Mouse (Mus musculus): ENCODE data around the gene Kremen1. TPM values are rescaled to one million over a fixed set of nuclear protein-coding genes. Genes with fewer than 3 reads are reported as not detected.

The Kremen1 gene
- polyA plus RNA-seq, 1 experiment from 2014 or later = 4.6 TPM

DNA sequence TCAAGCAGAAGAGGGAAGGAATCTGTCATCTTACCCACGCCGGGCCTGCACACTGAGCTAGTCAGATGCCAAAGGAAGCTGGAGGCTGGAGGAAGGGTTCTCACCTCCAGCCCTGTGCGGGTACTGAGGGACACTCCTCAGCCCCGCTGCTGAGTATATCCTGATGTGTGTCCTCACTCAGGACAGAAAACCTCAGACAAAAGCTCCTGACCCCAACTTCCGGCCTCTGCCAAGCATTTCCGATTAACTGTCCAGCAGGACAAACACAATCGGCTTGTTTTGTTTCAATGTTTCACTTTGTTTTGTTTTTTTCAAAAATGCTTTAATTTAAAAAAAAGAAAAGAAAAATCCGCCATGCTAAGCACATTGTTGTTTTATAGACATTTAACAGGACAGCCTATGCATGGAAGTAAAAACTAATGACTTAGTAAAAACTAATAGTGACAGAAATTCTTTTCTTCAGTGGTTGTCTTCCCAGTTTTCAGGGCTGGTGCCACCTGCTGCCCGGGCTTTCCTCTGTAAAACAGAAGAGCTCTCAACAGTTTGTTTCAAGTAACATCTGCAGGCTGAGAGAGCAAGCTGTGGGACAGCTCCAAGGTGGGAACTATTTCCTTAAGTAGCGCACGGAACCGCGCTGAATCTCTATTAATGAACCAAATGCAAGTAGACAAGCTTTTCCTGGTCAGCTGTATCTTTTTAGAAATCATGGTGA is 4.1 kb downstream of the Kremen1 start:
- Histone ChIP-seq H3K27me3 (replicated peaks; ENCODE audit: control insufficient read depth, insufficient read depth, low read length) (peaks cover 11% of the 10 kb centered on the region), H3K9ac (ENCODE audit: low read depth, low read length) (no peak overlapping the region), H3K4me1 (replicated peaks; ENCODE audit: control insufficient read depth, insufficient read depth, low read length) (no peaks in the 10 kb centered on the region), H3K27ac (ENCODE audit: low read depth, low read length) (no peak overlapping the region), H3K36me3 (ENCODE audit: control insufficient read depth, insufficient read depth, low read length) (no peaks in the 10 kb centered on the region), H3K4me2 (no peak overlapping the region), H3K4me3 (ENCODE audit: low read depth, low read length) (no peak overlapping the region), H3K9me3 (ENCODE audit: control insufficient read depth, low read length) (no peaks in the 10 kb centered on the region)
- WGBS = 66% methylated on average over 13 of the region's 13 CpGs
- ATAC-seq (replicated peaks; ENCODE audit: low FRiP score) = no peak
- no peak for DNase-seq (ENCODE audit: low spot score)

DNA sequence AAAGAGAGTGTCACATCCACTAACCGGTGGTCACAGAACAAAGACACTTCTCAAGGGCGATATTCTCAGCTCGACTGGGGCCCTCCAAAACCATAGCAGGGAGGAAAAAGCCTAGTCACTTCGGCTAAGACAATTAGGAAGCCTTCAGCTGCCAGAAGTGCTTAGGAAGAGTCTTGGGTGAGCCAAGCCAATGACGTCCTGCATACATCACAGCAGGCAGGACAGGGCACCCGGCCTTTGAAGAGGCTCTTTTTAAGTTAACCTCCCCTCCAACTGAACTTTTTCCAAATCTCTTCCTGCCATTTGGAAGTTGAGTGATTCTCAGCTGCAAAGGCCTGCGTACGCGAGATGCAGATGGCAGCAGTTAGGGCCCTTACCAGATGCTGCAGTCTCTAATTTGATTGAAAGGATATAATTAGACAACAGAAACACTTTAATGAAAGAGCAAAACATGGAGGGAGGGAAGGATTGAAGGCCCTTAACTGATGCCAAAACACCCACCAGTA is 5.8 kb downstream of the Kremen1 start:
- DNase-seq (ENCODE audit: low spot score) (no peak), ATAC-seq (replicated peaks; ENCODE audit: low FRiP score) (no peak)
- Histone ChIP-seq H3K27me3 (replicated peaks; ENCODE audit: control insufficient read depth, insufficient read depth, low read length) (peaks cover 6% of the 10 kb centered on the region; the same call in 1 of the 2 replicates), H3K9me3 (ENCODE audit: control insufficient read depth, low read length) (no peaks in the 10 kb centered on the region), H3K27ac (ENCODE audit: low read depth, low read length) (no peak overlapping the region), H3K36me3 (ENCODE audit: control insufficient read depth, insufficient read depth, low read length) (no peaks in the 10 kb centered on the region), H3K4me2 (no peak overlapping the region), H3K9ac (ENCODE audit: low read depth, low read length) (no peak overlapping the region), H3K4me3 (ENCODE audit: low read depth, low read length) (no peak overlapping the region), H3K4me1 (replicated peaks; ENCODE audit: control insufficient read depth, insufficient read depth, low read length) (no peaks in the 10 kb centered on the region)
- WGBS = 64% methylated on average over 9 of the region's 9 CpGs

DNA sequence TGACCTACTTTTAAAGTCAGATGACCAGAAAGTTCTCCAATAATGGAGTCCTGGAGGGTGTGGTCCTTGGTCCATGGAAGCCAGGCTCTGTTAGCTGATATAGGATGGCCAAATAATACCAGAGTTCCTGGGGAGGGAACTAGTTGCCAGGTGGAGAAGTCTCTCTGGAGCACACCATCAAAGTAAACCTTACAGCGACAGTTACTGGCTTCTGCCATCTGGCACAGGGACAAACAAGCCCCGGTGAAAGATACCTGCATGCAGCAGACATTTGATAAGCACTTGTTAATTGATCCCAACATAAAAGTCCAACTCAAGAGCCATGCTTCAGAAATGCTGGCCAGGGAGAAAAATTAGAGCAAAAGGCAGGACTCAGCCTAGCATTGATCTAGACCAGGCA is 7.3 kb downstream of the Kremen1 start:
- DNase-seq (ENCODE audit: low spot score) (no peak), ATAC-seq (replicated peaks; ENCODE audit: low FRiP score) (no peak)
- Histone ChIP-seq H3K4me3 (ENCODE audit: low read depth, low read length) (no peak overlapping the region), H3K4me2 (no peak overlapping the region), H3K27ac (ENCODE audit: low read depth, low read length) (no peak overlapping the region), H3K27me3 (replicated peaks; ENCODE audit: control insufficient read depth, insufficient read depth, low read length) (no peaks in the 10 kb centered on the region), H3K36me3 (ENCODE audit: control insufficient read depth, insufficient read depth, low read length) (no peaks in the 10 kb centered on the region), H3K4me1 (replicated peaks; ENCODE audit: control insufficient read depth, insufficient read depth, low read length) (no peaks in the 10 kb centered on the region), H3K9me3 (ENCODE audit: control insufficient read depth, low read length) (no peaks in the 10 kb centered on the region), H3K9ac (ENCODE audit: low read depth, low read length) (no peak overlapping the region)
- 67% methylated on average over 2 of the region's 2 CpGs for WGBS

DNA sequence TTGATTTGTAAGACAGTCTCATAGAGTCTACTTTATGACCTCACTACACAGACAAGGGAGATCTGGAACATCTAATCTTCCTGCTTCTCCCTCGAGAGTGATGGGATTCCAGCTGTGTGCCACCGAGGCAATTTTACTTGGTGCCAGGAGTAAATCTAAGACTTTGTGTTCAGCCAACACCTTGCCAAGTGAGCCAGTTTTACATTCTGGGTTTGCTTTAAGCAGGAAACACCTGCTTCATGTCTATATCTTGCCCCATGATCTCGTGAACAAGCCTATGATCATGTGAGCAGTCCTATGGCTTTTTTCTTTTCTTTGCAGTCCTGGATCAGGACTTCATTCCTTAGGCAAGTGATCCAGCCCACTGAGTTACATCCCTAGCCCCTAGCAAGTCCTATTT is 7.8 kb downstream of the Kremen1 start:
- no peaks in the 10 kb centered on the region for H3K27me3 ChIP-seq (replicated peaks; ENCODE audit: control insufficient read depth, insufficient read depth, low read length)
- H3K4me3 ChIP-seq (ENCODE audit: low read depth, low read length) = no peak overlapping the region
- no peak overlapping the region for H3K9ac ChIP-seq (ENCODE audit: low read depth, low read length)
- no peak overlapping the region for H3K4me2 ChIP-seq
- no peaks in the 10 kb centered on the region for H3K4me1 ChIP-seq (replicated peaks; ENCODE audit: control insufficient read depth, insufficient read depth, low read length)
- H3K27ac ChIP-seq (ENCODE audit: low read depth, low read length) = no peak overlapping the region
- 59% methylated on average over 3 of the region's 3 CpGs for WGBS
- no peaks in the 10 kb centered on the region for H3K9me3 ChIP-seq (ENCODE audit: control insufficient read depth, low read length)
- no peaks in the 10 kb centered on the region for H3K36me3 ChIP-seq (ENCODE audit: control insufficient read depth, insufficient read depth, low read length)
- no peak for ATAC-seq (replicated peaks; ENCODE audit: low FRiP score)
- DNase-seq (ENCODE audit: low spot score) = no peak

DNA sequence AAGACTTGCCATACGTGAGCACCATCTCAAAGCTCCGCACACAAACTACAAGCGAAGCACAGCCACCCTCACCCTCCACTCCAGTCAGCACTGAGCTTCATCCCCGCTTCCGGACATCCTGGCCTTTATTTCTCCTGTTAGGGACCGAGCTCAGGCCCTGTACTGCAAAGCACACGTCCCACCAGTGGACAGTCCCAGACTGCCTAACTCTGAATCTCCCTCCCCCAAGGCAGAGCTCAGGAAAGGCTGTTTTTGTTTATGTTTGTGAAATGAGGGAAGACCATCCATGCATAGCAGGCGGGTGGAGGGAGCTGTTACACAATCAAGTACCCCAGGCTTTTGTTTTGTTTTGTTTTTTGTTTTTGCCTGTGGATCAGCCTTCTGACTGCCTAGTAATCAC is 8.6 kb downstream of the Kremen1 start:
- no peak overlapping the region for H3K9ac ChIP-seq (ENCODE audit: low read depth, low read length)
- WGBS = 80% methylated on average over 8 of the region's 8 CpGs
- H3K4me2 ChIP-seq = no peak overlapping the region
- DNase-seq (ENCODE audit: low spot score) (no peak), ATAC-seq (replicated peaks; ENCODE audit: low FRiP score) (no peak)
- no peak overlapping the region for H3K4me3 ChIP-seq (ENCODE audit: low read depth, low read length)
- no peaks in the 10 kb centered on the region for H3K27me3 ChIP-seq (replicated peaks; ENCODE audit: control insufficient read depth, insufficient read depth, low read length)
- no peaks in the 10 kb centered on the region for H3K36me3 ChIP-seq (ENCODE audit: control insufficient read depth, insufficient read depth, low read length)
- H3K4me1 ChIP-seq (replicated peaks; ENCODE audit: control insufficient read depth, insufficient read depth, low read length) = no peaks in the 10 kb centered on the region
- H3K27ac ChIP-seq (ENCODE audit: low read depth, low read length) = no peak overlapping the region
- H3K9me3 ChIP-seq (ENCODE audit: control insufficient read depth, low read length) = no peaks in the 10 kb centered on the region

DNA sequence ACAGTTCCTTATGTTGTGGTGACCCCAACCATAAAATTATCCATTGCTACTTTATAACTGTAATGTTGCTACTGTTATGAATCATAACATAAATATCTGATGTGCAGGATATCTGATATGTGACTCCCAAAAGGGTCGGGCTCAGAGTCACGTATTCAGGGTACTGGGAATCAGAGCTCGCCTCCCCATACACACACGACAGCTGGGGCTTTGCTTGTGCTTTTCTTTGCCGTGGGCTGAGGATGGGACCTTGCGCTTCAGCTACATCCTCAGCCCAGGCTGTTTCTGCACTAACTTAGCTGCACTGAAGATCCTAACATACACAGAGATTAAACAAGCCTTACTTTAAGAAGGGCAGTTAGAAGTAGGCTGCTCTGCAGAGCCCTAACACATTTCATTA is 10.2 kb downstream of the Kremen1 start:
- DNase-seq (ENCODE audit: low spot score) (no peak), ATAC-seq (replicated peaks; ENCODE audit: low FRiP score) (no peak)
- no peak overlapping the region for H3K9ac ChIP-seq (ENCODE audit: low read depth, low read length)
- no peaks in the 10 kb centered on the region; the same call in 1 of the 2 replicates for H3K4me1 ChIP-seq (replicated peaks; ENCODE audit: control insufficient read depth, insufficient read depth, low read length)
- no peaks in the 10 kb centered on the region for H3K36me3 ChIP-seq (ENCODE audit: control insufficient read depth, insufficient read depth, low read length)
- H3K4me3 ChIP-seq (ENCODE audit: low read depth, low read length) = no peak overlapping the region
- H3K27ac ChIP-seq (ENCODE audit: low read depth, low read length) = no peak overlapping the region
- WGBS = 79% methylated on average over 6 of the region's 6 CpGs
- no peak overlapping the region for H3K4me2 ChIP-seq
- no peaks in the 10 kb centered on the region for H3K9me3 ChIP-seq (ENCODE audit: control insufficient read depth, low read length)
- H3K27me3 ChIP-seq (replicated peaks; ENCODE audit: control insufficient read depth, insufficient read depth, low read length) = no peaks in the 10 kb centered on the region

DNA sequence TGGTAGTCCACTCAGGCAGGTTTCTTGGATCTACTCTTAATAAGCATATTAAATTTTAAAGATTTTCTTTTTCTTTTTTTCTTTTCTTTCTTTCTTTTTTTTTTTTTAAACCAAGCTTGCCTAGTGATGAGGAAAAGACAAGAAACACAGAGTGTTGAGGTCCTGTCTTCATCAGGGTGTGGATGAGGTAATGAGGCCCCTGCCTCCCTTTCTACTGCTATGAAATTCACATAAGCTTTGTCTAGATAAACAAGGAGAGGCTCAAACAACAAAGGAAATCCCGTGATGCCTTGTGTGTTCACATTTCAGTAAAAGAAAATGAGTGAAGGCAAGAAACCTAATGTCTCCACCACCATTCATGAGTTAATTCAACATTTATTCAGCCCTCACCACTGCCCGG is 13.2 kb downstream of the Kremen1 start:
- WGBS = 70% methylated on average over 2 of the region's 2 CpGs
- H3K9me3 ChIP-seq (ENCODE audit: control insufficient read depth, low read length) = no peaks in the 10 kb centered on the region
- peaks cover 23% of the 10 kb centered on the region for H3K4me1 ChIP-seq (replicated peaks; ENCODE audit: control insufficient read depth, insufficient read depth, low read length)
- DNase-seq (ENCODE audit: low spot score) (no peak), ATAC-seq (replicated peaks; ENCODE audit: low FRiP score) (no peak)
- no peaks in the 10 kb centered on the region for H3K36me3 ChIP-seq (ENCODE audit: control insufficient read depth, insufficient read depth, low read length)
- H3K27ac ChIP-seq (ENCODE audit: low read depth, low read length) = no peak overlapping the region
- H3K4me2 ChIP-seq = no peak overlapping the region
- H3K27me3 ChIP-seq (replicated peaks; ENCODE audit: control insufficient read depth, insufficient read depth, low read length) = no peaks in the 10 kb centered on the region
- no peak overlapping the region for H3K9ac ChIP-seq (ENCODE audit: low read depth, low read length)
- no peak overlapping the region for H3K4me3 ChIP-seq (ENCODE audit: low read depth, low read length)

DNA sequence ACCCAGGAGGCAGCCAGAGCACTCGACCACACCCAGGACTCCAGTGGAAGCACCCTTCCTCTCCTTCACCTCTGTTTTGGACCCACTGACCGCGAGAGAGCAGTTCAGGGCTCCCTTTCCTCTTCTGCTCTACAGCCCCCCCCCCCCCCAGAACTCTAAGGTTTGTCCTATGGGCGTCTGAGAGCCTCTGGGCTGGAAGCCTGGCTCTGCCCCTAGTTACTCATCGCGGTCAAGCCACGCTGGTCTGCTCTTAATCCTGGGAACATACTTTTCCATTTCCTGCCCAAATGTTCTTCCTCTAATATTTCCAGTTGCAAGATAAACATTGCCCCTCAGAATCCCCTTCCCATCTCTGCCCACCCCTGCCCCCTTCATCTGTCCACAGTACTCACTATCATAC is 15.9 kb downstream of the Kremen1 start:
- no peak overlapping the region for H3K9ac ChIP-seq (ENCODE audit: low read depth, low read length)
- H3K4me3 ChIP-seq (ENCODE audit: low read depth, low read length) = no peak overlapping the region
- peaks cover 28% of the 10 kb centered on the region for H3K4me1 ChIP-seq (replicated peaks; ENCODE audit: control insufficient read depth, insufficient read depth, low read length)
- peaks cover 2% of the 10 kb centered on the region; the same call in 1 of the 2 replicates for H3K36me3 ChIP-seq (ENCODE audit: control insufficient read depth, insufficient read depth, low read length)
- WGBS = 76% methylated on average over 7 of the region's 7 CpGs
- H3K27ac ChIP-seq (ENCODE audit: low read depth, low read length) = no peak overlapping the region
- no peak for DNase-seq (ENCODE audit: low spot score)
- ATAC-seq (replicated peaks; ENCODE audit: low FRiP score) = no peak
- no peaks in the 10 kb centered on the region for H3K9me3 ChIP-seq (ENCODE audit: control insufficient read depth, low read length)
- H3K4me2 ChIP-seq = no peak overlapping the region
- no peaks in the 10 kb centered on the region for H3K27me3 ChIP-seq (replicated peaks; ENCODE audit: control insufficient read depth, insufficient read depth, low read length)

DNA sequence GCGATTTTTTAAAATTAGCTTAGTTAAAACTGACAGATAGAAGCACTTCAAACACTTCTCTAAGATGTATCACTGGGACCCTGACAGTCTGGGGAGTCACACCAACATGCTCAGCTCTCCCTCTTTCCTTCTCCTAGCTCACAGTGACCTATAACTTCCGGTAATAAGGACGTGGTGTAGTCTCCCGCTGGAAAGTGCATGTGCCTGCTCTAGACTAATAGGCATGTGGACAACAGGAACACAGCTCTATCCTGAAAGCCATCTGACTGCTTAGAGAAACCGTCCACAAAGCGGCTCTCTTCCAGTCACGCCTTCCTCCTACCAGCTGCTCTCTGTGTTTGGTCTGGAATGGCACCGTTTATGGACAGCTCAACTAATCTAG is 16.6 kb downstream of the Kremen1 start:
- Histone ChIP-seq H3K27me3 (replicated peaks; ENCODE audit: control insufficient read depth, insufficient read depth, low read length) (no peaks in the 10 kb centered on the region), H3K4me1 (replicated peaks; ENCODE audit: control insufficient read depth, insufficient read depth, low read length) (peaks cover 35% of the 10 kb centered on the region), H3K9ac (ENCODE audit: low read depth, low read length) (no peak overlapping the region), H3K36me3 (ENCODE audit: control insufficient read depth, insufficient read depth, low read length) (peaks cover 2% of the 10 kb centered on the region; the same call in 1 of the 2 replicates), H3K4me2 (no peak overlapping the region), H3K4me3 (ENCODE audit: low read depth, low read length) (no peak overlapping the region), H3K9me3 (ENCODE audit: control insufficient read depth, low read length) (no peaks in the 10 kb centered on the region), H3K27ac (ENCODE audit: low read depth, low read length) (no peak overlapping the region)
- WGBS = 59% methylated on average over 8 of the region's 8 CpGs
- DNase-seq (ENCODE audit: low spot score) (no peak), ATAC-seq (replicated peaks; ENCODE audit: low FRiP score) (no peak)
